Mouse (Mus musculus) gonadal fat pad, adult 2 months (tissue): ENCODE results near the gene Bsph2. TPM values are rescaled to one million over a fixed set of nuclear protein-coding genes. Genes with fewer than 3 reads are reported as not detected.

Experiments used
- DNase-seq: peaks from one replicate; pipeline ENCODE4 v3.0.0-alpha.2; 2012; ENCODE audit warnings: low read depth
- polyA plus RNA-seq: library from polyadenylated mRNA; depleted of rRNA; stranded (reverse); fragments of >200 nt; gene quantifications from 2 replicates; pipeline ENCODE4 v1.2.3, GENCODE M21; 2012; rRNA removed

Gene Bsph2
- 82.9 and 139 TPM in 2 replicates for polyA plus RNA-seq

- no peak for DNase-seq
These were observed at the start of gene Bsph2 for GRCm38 (mm10) chr7:13570967-13571366. Bsph2 (minus strand) TSS chr7:13571067.

GRCm38 (mm10) chr7:13511539-13511938 lies 59.3 kb downstream of the Bsph2 start:
- no peak for DNase-seq

Other genes with a start within 250 kb of the Bsph2 start
- 0.62 and 1.1 TPM in 2 replicates for gene Pla2g4c, start 246.4 kb downstream of the Bsph2 start, polyA plus RNA-seq
- not detected in 2 replicates for gene Cabp5, start 172.9 kb downstream of the Bsph2 start, polyA plus RNA-seq
- 14.0 and 19.7 TPM in 2 replicates for gene Bsph1, start 120.2 kb downstream of the Bsph2 start, polyA plus RNA-seq
- 0.11 TPM in 1 of 2 replicates, not detected in the other for gene Sult2a5, start 52.9 kb upstream of the Bsph2 start, polyA plus RNA-seq
- not detected in 2 replicates for gene Sult2a2, start 162.4 kb upstream of the Bsph2 start, polyA plus RNA-seq